Mouse (Mus musculus): ENCODE measurements around the gene Ncam1. TPM values are rescaled to one million over a fixed set of nuclear protein-coding genes. Genes with fewer than 3 reads are reported as not detected.

Ncam1 gene
- polyA plus RNA-seq, 1 experiment from 2014 or later: 39.8 TPM

DNA sequence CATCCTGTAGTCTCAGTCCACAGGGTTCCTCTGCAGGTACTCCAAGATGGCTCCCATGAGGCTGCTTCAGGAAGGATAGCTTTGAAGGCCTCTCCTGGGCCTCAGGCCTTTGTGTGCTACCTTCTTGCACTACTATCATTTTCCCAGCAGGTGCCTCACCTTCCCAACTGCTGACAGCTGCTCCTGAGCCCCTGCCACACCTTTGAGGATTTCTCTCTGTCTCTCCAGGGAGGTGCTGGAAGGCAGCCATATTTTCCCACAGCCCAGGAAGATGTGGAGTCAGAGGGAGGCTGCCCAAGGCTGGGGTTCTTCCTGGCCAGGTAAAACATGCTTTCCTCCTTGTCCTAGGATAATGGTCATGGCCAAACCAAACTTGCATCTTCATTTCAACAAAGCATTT, 83.6 kb downstream of the Ncam1 start:
- no peak for ATAC-seq (replicated peaks; ENCODE audit: insufficient number of reproducible peaks, low FRiP score, low TSS enrichment)
- no peaks in the 10 kb centered on the region for H3K9me3 ChIP-seq (replicated peaks; ENCODE audit: control insufficient read depth, low read length)

DNA sequence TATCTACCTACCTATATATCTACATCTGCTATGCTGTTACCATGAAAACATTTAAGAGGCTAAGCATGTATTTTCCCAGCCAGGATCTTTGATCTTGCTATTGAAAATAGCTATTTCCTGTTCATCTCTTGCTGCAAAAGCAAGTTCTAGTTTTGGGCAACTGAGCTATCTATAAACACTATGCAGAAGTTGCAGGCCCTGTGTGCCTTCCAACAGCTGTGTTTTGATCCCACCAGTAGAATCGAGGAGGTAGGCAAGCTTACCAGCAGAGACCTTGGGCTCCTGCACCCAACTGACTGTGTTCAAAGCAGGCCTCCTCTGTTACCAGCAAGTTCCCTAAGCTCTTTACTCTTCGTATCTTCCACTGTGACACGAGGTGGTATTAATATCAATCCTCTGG, 84.6 kb downstream of the Ncam1 start:
- no peaks in the 10 kb centered on the region for H3K36me3 ChIP-seq (ENCODE audit: control insufficient read depth, insufficient read depth, low read length)
- H3K27me3 ChIP-seq (ENCODE audit: control insufficient read depth, insufficient read depth, low read length): no peaks in the 10 kb centered on the region
- no peaks in the 10 kb centered on the region for H3K4me1 ChIP-seq (ENCODE audit: control insufficient read depth, insufficient read depth, low read length)
- no peak overlapping the region for H3K4me3 ChIP-seq (ENCODE audit: low read depth, low read length)
- ATAC-seq (replicated peaks; ENCODE audit: insufficient number of reproducible peaks, low FRiP score, low TSS enrichment): no peak
- no peaks in the 10 kb centered on the region for H3K9me3 ChIP-seq (replicated peaks; ENCODE audit: control insufficient read depth, low read length)
- H3K9ac ChIP-seq (ENCODE audit: low read depth, low read length): no peak overlapping the region
- no peak overlapping the region for H3K4me2 ChIP-seq
- 76% methylated on average over 3 of the region's 3 CpGs for WGBS (ENCODE audit: insufficient replicate concordance)
- H3K27ac ChIP-seq (ENCODE audit: low read depth, low read length): no peak overlapping the region

More for the DNA sequence above, 83.6 kb downstream of the Ncam1 start:
- no peaks in the 10 kb centered on the region for H3K4me1 ChIP-seq (ENCODE audit: control insufficient read depth, insufficient read depth, low read length)
- no peaks in the 10 kb centered on the region for H3K36me3 ChIP-seq (ENCODE audit: control insufficient read depth, insufficient read depth, low read length)
- no peak overlapping the region for H3K9ac ChIP-seq (ENCODE audit: low read depth, low read length)
- no peak overlapping the region for H3K4me3 ChIP-seq (ENCODE audit: low read depth, low read length)
- no peaks in the 10 kb centered on the region for H3K27me3 ChIP-seq (ENCODE audit: control insufficient read depth, insufficient read depth, low read length)
- no peak overlapping the region for H3K4me2 ChIP-seq
- H3K27ac ChIP-seq (ENCODE audit: low read depth, low read length): no peak overlapping the region

DNA sequence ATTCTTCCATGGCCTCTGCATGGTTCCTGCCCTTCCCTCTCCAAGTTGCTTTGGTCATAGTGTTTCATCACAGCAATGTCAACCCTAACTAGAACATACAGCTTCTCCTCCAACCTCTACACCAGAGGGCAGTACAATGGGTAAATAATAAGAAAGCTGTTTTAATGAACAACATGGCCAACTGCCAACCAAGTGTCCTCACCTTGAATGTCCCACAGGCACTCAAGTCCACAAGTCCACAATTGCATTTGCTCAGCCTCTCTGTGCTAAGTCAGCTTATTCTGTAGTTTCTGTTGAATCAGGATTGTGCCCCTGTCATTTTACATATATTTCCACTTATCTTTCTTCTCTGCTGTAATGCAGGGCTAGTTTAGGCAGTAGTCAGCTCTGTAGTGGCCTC, 91.1 kb downstream of the Ncam1 start:
- Histone ChIP-seq H3K36me3 (ENCODE audit: control insufficient read depth, insufficient read depth, low read length) (no peaks in the 10 kb centered on the region), H3K9ac (ENCODE audit: low read depth, low read length) (no peak overlapping the region), H3K4me2 (no peak overlapping the region), H3K4me1 (ENCODE audit: control insufficient read depth, insufficient read depth, low read length) (no peaks in the 10 kb centered on the region), H3K4me3 (ENCODE audit: low read depth, low read length) (no peak overlapping the region), H3K27ac (ENCODE audit: low read depth, low read length) (no peak overlapping the region), H3K9me3 (replicated peaks; ENCODE audit: control insufficient read depth, low read length) (no peaks in the 10 kb centered on the region), H3K27me3 (ENCODE audit: control insufficient read depth, insufficient read depth, low read length) (no peaks in the 10 kb centered on the region)
- no peak for ATAC-seq (replicated peaks; ENCODE audit: insufficient number of reproducible peaks, low FRiP score, low TSS enrichment)

DNA sequence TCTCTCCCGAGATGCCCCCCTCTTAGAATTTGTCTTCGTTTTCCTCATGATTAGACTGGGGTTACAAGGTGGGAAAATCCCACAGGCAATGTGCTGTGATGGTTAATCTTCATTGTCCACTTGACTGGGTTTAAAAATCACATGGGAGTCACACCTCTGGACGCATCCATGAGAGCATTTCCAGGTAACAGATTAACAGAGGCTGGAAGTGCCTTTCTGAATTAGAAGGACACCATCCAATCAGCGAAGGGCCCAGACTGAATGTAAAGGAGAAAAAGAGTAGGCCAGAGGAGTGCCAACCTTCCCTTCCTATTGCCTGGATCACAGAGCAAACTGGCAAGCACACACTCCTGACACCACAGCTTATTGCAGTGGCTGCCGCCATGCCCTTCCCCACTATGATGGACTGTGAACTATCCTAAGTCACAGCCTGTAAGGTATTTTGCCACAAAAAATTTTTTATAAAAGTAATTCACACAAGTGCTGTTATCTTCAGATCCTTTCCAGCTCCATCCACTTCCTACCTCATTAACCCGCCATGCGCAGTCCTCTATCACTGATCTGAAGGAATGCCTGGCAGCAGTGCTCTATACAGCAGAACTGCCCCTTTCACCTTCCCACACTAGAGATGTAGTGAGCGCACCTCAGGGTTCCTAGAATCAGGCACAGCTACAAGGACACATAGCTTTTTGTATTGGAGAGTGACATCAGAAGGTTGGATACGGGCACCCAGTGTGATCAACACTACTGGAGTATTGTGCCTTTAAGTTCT, 94.3 kb downstream of the Ncam1 start:
- Histone ChIP-seq H3K4me1 (ENCODE audit: control insufficient read depth, insufficient read depth, low read length) (no peaks in the 10 kb centered on the region), H3K9me3 (replicated peaks; ENCODE audit: control insufficient read depth, low read length) (no peaks in the 10 kb centered on the region), H3K27ac (ENCODE audit: low read depth, low read length) (no peak overlapping the region), H3K4me3 (ENCODE audit: low read depth, low read length) (no peak overlapping the region), H3K9ac (ENCODE audit: low read depth, low read length) (no peak overlapping the region), H3K27me3 (ENCODE audit: control insufficient read depth, insufficient read depth, low read length) (no peaks in the 10 kb centered on the region), H3K36me3 (ENCODE audit: control insufficient read depth, insufficient read depth, low read length) (no peaks in the 10 kb centered on the region), H3K4me2 (no peak overlapping the region)
- WGBS (ENCODE audit: insufficient replicate concordance): 85% methylated on average over 9 of the region's 9 CpGs
- ATAC-seq (replicated peaks; ENCODE audit: insufficient number of reproducible peaks, low FRiP score, low TSS enrichment): no peak

DNA sequence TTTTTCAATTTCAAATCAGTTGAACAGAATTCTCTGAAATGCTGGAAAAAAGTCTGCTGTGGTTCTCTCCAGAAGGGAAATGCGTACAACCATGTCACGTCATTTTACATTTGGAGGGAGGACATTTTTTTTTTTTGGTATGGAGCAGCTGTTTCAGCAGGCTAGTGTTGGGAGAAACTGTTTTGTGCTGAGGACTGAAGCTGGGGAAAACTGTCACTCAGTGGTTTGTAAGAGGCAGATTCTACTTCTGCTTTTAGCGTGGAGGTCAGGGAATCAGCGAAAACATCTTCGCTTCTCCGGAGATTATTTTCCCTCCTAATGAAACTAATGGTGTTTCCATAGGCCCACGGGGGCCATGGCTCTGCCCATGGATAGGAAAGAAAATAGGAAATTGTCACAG, 103.4 kb downstream of the Ncam1 start:
- H3K4me2 ChIP-seq: no peak overlapping the region
- no peaks in the 10 kb centered on the region for H3K9me3 ChIP-seq (replicated peaks; ENCODE audit: control insufficient read depth, low read length)
- WGBS (ENCODE audit: insufficient replicate concordance): 82% methylated on average over 7 of the region's 7 CpGs
- H3K4me3 ChIP-seq (ENCODE audit: low read depth, low read length): no peak overlapping the region
- H3K9ac ChIP-seq (ENCODE audit: low read depth, low read length): no peak overlapping the region
- no peaks in the 10 kb centered on the region for H3K27me3 ChIP-seq (ENCODE audit: control insufficient read depth, insufficient read depth, low read length)
- no peaks in the 10 kb centered on the region for H3K4me1 ChIP-seq (ENCODE audit: control insufficient read depth, insufficient read depth, low read length)
- no peak for ATAC-seq (replicated peaks; ENCODE audit: insufficient number of reproducible peaks, low FRiP score, low TSS enrichment)
- no peak overlapping the region for H3K27ac ChIP-seq (ENCODE audit: low read depth, low read length)
- no peaks in the 10 kb centered on the region for H3K36me3 ChIP-seq (ENCODE audit: control insufficient read depth, insufficient read depth, low read length)

DNA sequence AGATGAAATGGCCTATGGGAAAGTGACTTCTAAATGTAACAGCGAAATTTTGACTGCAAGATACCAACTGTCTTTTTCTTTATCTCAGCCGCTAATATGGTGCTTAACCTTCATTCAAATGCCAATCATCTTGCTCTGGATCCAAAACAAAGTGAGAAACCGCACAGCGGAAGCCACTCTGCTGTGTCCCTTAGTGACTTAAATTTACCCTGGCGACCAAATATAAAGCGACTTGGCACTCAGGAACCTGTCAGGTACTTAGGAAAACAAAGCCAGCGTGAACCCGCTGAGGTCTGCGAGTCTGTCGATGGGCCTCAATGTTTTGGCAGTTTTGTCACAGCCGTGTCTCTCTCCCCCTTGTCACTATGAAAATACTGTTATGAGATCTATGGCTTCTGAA, 105.9 kb downstream of the Ncam1 start:
- H3K27ac ChIP-seq (ENCODE audit: low read depth, low read length): no peak overlapping the region
- no peak for ATAC-seq (replicated peaks; ENCODE audit: insufficient number of reproducible peaks, low FRiP score, low TSS enrichment)
- no peak overlapping the region for H3K9ac ChIP-seq (ENCODE audit: low read depth, low read length)
- H3K9me3 ChIP-seq (replicated peaks; ENCODE audit: control insufficient read depth, low read length): no peaks in the 10 kb centered on the region
- H3K4me1 ChIP-seq (ENCODE audit: control insufficient read depth, insufficient read depth, low read length): no peaks in the 10 kb centered on the region
- H3K27me3 ChIP-seq (ENCODE audit: control insufficient read depth, insufficient read depth, low read length): no peaks in the 10 kb centered on the region
- H3K36me3 ChIP-seq (ENCODE audit: control insufficient read depth, insufficient read depth, low read length): no peaks in the 10 kb centered on the region
- H3K4me3 ChIP-seq (ENCODE audit: low read depth, low read length): no peak overlapping the region
- WGBS (ENCODE audit: insufficient replicate concordance): 63% methylated on average over 11 of the region's 11 CpGs
- no peak overlapping the region for H3K4me2 ChIP-seq

DNA sequence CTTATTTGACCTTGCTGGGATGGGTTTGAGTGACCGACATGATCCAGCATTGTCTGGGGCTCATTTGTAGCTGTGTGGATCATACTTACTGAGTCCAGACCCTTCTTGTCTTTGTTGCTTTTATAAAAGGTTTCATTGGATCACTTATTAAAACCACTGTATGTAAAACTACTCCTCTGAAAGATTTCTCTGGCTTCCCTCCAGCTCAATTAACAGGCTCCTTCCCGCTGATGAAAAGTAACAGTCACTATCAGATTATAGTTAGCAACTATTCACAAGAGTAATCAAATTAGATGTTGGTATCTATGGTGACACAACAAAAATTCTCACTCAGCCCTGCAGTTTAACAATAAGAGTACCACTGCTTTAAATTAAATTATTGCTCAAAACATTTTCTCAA, 107.4 kb downstream of the Ncam1 start:
- 84% methylated on average over 2 of the region's 2 CpGs for WGBS (ENCODE audit: insufficient replicate concordance)
- Histone ChIP-seq H3K9ac (ENCODE audit: low read depth, low read length) (no peak overlapping the region), H3K9me3 (replicated peaks; ENCODE audit: control insufficient read depth, low read length) (no peaks in the 10 kb centered on the region), H3K4me3 (ENCODE audit: low read depth, low read length) (no peak overlapping the region), H3K36me3 (ENCODE audit: control insufficient read depth, insufficient read depth, low read length) (no peaks in the 10 kb centered on the region), H3K27me3 (ENCODE audit: control insufficient read depth, insufficient read depth, low read length) (no peaks in the 10 kb centered on the region), H3K4me2 (no peak overlapping the region), H3K4me1 (ENCODE audit: control insufficient read depth, insufficient read depth, low read length) (no peaks in the 10 kb centered on the region), H3K27ac (ENCODE audit: low read depth, low read length) (no peak overlapping the region)
- ATAC-seq (replicated peaks; ENCODE audit: insufficient number of reproducible peaks, low FRiP score, low TSS enrichment): no peak

DNA sequence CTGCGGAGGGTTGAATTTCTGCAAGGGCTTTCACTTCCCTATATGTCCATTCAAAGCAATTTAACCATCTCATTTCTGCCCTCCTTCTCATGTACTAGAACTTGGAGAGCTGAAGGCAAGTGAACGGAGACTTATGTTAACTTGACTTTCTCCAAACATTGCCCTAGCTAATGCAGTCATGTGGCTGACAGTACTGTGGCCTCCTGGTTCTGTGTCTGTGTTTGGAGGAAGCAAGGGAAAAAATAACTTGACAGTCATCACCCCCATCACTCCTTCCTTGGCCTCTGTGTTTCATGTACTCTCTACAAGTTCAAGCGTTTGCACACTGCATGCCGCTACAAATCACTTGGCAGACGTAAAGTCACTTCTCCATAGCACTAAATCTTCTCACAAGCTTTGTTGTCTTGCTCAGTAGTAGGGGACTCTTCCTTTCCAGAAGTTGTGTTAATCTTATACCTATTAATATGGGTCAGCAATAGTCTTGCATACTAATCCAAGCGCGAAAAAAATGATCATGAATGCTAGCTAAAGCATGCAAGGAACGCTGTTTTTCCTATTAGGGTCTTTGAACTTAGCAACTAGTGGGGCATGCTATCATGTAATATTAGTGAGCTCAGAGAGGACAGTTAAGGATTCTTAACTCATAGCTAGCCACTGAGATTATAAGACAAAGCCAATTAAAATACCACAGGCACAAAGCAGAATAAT, 115.0 kb downstream of the Ncam1 start:
- Histone ChIP-seq H3K27ac (ENCODE audit: low read depth, low read length) (no peak overlapping the region), H3K36me3 (ENCODE audit: control insufficient read depth, insufficient read depth, low read length) (no peaks in the 10 kb centered on the region), H3K4me1 (ENCODE audit: control insufficient read depth, insufficient read depth, low read length) (no peaks in the 10 kb centered on the region; the same call in 1 of the 2 replicates), H3K4me2 (no peak overlapping the region), H3K27me3 (ENCODE audit: control insufficient read depth, insufficient read depth, low read length) (no peaks in the 10 kb centered on the region), H3K9me3 (replicated peaks; ENCODE audit: control insufficient read depth, low read length) (no peaks in the 10 kb centered on the region), H3K9ac (ENCODE audit: low read depth, low read length) (no peak overlapping the region), H3K4me3 (ENCODE audit: low read depth, low read length) (no peak overlapping the region)
- 78% methylated on average over 8 of the region's 8 CpGs for WGBS (ENCODE audit: insufficient replicate concordance)
- ATAC-seq (replicated peaks; ENCODE audit: insufficient number of reproducible peaks, low FRiP score, low TSS enrichment): no peak
